Mouse (Mus musculus): Measurements from ENCODE around the gene Gbp4.
"Not testable (repeated sequence)": the region's sequence is repeated elsewhere in the genome, so short reads cannot be mapped to it uniquely, and the experiment has no call there.

Gene Gbp4

GRCm38 (mm10) chr5:105139409-105140088, at the start of gene Gbp4, which contains the start of the genes Gbp9 and Gbp8:
TSS of gene Gbp4 (minus strand) at chr5:105139586.
TSS of gene Gbp9 (minus strand) at chr5:105139539.
TSS of gene Gbp8 (minus strand) at chr5:105139540.
- DNase-seq (ENCODE audit: low spot score in 2 of 2) = not testable (repeated sequence)

GRCm38 (mm10) chr5:105181446-105181845, 42.1 kb upstream of the Gbp4 start:
- DNase-seq (ENCODE audit: low spot score in 2 of 2) = no peak

- DNase-seq (ENCODE audit: low spot score in 2 of 2) = no peak
Measured at GRCm38 (mm10) chr5:105156582-105156981, 17.2 kb upstream of the Gbp4 start.

GRCm38 (mm10) chr5:105154049-105154448, 14.7 kb upstream of the Gbp4 start:
- no peak for DNase-seq (ENCODE audit: low spot score in 2 of 2)

GRCm38 (mm10) chr5:105148062-105148461, 8.7 kb upstream of the Gbp4 start:
- DNase-seq (ENCODE audit: low spot score in 2 of 2) = not testable (repeated sequence)

DNA sequence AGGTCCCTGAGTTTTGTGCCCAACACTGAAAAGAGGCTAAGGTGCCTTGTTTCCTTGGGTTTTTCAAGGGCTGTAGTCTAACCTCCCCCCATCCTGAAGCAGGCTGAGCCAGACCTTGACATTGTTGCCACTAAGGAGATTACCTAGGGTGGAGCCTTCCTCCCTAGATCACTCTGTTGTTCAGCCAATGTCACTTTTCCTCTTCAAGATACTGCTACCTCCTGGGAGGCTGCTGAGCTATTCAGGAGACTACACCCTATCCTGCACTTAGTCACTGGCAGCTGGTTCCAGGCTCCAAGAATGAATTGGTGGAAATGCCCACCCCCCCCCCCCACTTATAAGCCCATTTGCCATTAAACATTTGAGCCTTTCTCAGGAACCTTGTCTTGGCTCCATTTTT, 7.1 kb upstream of the Gbp4 start:
- no peak for DNase-seq (ENCODE audit: low spot score in 2 of 2)

DNA sequence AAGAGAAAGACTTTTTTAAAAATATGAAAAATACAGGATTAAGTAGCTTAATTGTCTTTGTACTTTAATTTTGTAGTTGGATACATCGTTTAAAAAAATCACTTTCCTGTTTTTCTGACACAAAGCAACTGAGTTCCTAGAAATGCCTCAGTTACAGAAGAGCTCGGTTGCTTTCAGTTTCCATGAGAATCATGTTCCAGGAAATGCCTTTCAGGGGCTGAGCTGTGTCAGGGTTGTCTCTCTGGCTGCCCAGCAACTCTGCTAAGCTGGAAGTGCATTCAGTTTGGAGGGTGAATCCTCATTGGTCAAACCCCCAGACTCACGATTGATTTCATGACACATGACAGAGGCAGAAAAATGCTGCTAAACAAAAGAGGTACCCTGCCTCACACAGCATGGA, 6.3 kb upstream of the Gbp4 start:
- DNase-seq (ENCODE audit: low spot score in 2 of 2) = not testable (repeated sequence)

DNA sequence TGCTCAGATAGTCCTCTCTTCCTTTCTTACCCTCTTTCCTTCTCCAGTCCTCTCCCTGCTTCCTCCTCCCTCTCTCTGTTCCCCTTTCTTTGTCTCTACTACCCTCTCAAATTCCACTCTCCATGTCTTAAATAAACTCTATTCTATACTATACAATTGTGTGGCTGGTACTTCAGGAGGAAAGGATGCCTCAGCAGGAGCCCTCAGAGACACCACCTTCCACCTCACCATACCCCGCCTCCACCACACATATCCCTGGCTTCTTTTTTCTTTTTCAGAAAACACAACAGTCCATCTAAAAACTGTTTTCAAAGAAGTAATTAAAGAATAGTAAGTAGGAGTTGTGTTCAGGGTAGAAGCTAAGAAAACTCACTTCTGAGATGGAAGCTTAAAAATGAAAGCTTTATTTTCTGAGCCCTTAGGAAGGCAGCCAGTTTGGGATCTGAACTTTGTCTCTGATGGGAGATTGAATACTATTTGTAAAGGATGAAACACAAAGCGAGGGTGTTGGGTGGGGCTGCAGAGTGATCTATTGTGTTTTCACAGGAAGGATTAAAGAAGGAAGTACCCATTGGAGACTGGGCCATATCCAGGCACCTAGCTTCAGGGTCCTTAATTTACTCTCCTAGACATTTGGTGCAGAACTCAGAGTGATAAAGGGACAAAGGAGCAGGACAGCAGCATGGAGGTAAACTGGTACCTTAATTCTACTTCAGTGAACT, 864 bp upstream of the Gbp4 start:
- not testable (repeated sequence) for DNase-seq (ENCODE audit: low spot score in 2 of 2)

GRCm38 (mm10) chr5:105138906-105139305, 480 bp downstream of the Gbp4 start:
- DNase-seq (ENCODE audit: low spot score in 2 of 2) = no peak

GRCm38 (mm10) chr5:105136706-105137304, 2.6 kb downstream of the Gbp4 start:
- not testable (repeated sequence) for DNase-seq (ENCODE audit: low spot score in 2 of 2)

DNA sequence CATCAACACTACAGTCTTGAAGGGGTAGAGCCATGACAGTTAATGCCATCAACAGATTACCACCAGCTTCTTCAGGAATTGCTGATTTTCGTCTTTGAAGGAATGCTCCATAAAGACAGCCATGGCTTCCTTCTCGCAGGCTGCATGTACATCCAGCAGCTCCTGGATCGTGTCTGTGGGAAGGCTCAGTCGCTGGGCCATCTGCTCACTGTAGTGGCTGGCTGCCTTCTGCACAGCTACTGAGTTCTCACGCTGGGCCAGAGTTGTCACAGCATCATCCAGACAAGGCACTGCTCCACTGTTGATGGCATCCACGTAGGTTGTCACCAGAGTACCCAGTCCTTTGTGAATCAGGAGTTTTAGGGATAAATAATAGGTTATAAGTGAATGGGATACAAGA, 17.7 kb downstream of the Gbp4 start:
- not testable (repeated sequence) for DNase-seq (ENCODE audit: low spot score in 2 of 2)

GRCm38 (mm10) chr5:105115740-105116139, 23.6 kb downstream of the Gbp4 start:
- no peak for DNase-seq (ENCODE audit: low spot score in 2 of 2)

DNA sequence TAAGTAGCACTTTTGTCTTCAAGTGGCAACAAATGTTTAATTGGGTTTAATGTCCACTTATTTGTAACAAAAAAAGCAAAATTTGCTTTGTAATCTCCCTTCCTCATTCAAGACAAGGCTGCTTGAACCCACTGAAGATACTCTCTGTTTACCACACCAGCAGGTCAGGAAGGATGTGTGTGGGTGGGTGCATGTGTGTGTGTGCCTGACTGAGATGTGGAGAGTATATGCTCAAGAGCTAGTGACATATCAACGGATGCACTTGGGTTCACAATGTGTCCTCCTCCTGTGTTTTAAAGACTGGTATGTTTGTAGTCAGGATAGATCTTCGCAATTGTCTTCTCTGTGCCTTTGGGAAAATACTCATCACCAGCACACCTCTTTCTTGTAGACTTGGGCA, 24.7 kb downstream of the Gbp4 start:
- DNase-seq (ENCODE audit: low spot score in 2 of 2) = no peak

DNA sequence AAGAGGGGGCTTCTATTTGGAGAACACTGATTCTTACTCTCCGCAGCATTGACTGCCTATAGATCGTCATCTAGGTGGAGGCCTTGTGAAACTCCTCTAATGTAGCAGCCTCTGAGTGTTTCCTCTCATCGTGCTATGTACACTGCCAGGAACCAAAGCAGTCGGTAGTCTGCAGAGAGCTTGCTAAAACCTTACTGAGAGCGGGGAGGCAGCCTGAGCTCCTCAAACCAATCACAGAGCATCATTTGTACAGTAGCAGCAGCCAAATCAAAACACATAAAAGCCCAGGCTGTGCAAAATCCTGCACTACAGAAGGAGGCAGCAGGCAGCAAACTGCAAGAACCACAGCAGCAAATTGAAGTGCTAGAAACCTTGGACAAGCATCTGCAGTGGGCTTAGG, 25.7 kb downstream of the Gbp4 start:
- DNase-seq (ENCODE audit: low spot score in 2 of 2) = no peak

DNA sequence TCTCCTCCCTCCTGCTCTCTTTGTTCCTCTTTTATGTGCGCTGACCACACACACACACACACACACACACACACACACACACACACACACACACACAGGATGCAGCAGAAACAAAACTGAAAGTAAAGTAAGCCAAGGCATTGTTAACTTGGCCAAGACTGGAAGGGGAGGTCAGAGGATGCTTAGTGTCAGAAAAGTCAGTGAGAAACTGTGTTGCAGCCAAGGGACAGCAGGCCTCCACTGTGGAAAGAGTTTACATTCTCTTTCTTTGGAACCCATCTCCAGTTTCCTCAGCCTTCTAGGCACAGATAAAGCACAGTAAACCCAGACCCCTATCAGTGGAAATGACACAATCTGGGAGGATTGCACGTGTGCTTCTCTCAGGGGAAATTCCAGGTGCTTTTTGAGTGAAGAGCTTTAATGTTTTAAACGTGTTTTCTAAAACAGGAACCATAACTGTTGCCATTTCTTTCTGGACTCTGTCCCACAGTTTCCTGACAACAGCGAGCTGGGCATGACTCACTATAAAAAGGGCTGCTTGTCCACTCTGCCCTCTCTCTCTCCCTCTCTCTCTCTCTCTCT, 29.0 kb downstream of the Gbp4 start:
- DNase-seq (ENCODE audit: low spot score in 2 of 2) = not testable (repeated sequence)

- not testable (repeated sequence) for DNase-seq (ENCODE audit: low spot score in 2 of 2)
Measured at GRCm38 (mm10) chr5:105109775-105110174, 29.6 kb downstream of the Gbp4 start.

DNA sequence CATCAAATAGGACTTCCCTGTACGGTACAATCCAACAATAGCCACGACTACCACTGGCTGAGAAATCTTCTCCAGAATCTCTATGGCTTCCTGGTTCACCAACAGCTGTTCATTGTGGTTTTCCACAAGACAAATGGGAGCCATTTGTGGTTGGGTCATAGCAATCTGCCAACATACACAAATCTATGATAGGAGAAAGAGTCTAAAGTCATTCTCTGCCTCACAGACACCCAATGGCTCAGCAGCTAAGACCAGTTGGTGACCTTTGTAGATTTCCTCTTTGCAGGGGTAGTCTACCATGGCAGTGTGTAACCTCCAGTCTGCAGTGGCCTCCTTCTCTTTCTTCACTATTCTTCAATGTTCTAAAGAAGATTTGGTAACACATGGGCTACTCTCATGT, 33.7 kb downstream of the Gbp4 start:
- not testable (repeated sequence) for DNase-seq (ENCODE audit: low spot score in 2 of 2)

DNA sequence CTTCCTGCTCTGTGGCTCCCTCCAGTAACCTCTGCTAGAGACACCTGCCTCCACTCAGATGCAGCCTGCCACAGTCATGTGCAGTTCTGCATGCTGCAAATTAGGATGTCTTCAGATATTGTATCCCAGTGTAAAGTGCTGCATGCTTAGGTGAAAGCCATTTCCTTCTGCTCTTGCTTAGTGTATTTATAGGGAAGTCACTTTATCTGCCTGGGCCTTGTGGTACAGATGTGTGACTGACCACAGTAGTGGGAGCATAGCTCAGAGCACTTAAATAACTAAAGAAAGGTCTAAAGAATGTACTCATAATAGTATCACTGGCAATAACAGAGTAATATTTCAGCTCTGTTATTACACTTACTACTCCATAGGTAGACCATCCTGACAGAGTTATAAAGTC, 57.5 kb downstream of the Gbp4 start:
- DNase-seq (ENCODE audit: low spot score in 2 of 2) = no peak

DNA sequence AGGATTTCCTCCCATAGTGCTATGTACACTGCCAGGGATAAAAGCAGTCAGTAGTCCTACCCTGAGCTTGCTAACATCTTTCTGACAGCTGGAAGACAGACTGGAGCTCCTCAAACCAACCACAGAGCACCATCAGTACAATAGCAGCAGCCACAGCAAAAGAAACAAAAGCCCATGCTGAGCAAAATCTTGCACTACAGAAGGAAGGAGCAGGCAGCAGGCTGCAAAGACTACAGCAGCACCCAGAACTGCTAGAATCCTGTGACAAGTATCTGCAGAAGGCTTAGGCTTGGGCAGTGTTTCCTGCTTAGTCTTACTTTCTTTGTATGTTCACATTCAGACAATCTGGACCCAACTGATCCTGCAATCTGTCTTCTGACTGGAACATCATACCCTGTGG, 71.0 kb downstream of the Gbp4 start:
- DNase-seq (ENCODE audit: low spot score in 2 of 2) = not testable (repeated sequence)
